Mouse (Mus musculus) left cerebral cortex, adult 6 months (tissue): ENCODE results near the gene Scgb2b19. TPM values are rescaled to one million over a fixed set of nuclear protein-coding genes. Genes with fewer than 3 reads are reported as not detected.

ENCODE experiments used
- long read RNA-seq, 2 experiments: library from polyadenylated mRNA; unstranded; transcript quantifications; one replicate each; pipeline ENCODE4 v2.0.0; 2019 to 2020
- polyA plus RNA-seq: library from polyadenylated mRNA; unstranded; fragments of <200 nt; fragmentation: Nextera tagmentation; gene quantifications from 2 replicates; pipeline ENCODE4 v1.2.3, GENCODE M21; 2021

Scgb2b19 gene
- not detected in 2 replicates for polyA plus RNA-seq
- long read RNA-seq, experiment 1, result 0 reads
- long read RNA-seq, experiment 2, result 0 reads

DNA sequence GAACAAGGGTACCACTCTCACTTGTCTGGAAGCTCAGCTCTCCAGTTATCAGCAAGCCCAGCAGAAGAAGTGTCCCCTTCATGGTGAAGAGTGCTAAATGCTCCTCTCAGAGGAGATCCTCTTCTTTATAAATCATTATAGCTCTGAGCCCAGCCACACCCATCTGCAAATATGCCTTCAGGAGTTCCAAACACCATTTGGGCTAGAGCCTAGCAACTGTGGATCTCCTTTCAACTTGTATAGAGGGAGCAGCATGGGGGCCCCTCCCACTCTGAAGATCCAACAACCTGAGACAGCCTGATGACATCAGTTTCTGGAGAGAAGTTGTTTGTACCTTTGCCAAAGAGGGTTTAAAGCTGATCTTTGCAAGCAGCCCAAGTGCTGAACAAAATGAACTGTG is at the start of gene Scgb2b19:
Gene Scgb2b19, minus strand, starts transcription at position 101 of the 400 bp plus-strand sequence.

GRCm38 (mm10) chr7:33286991-33287390 is 6.9 kb upstream of the Scgb2b19 start, which contains the start of gene Scgb1b19:
TSS of gene Scgb1b19 (plus strand) at chr7:33287291.

Other genes starting within 250 kb of the Scgb2b19 start
- gene Scgb2b17, start 223.8 kb downstream of the Scgb2b19 start, polyA plus RNA-seq, result not detected in 2 replicates
- not detected in 2 replicates for gene Scgb1b17, start 216.9 kb downstream of the Scgb2b19 start, polyA plus RNA-seq
- gene Scgb2b18, start 106.5 kb downstream of the Scgb2b19 start, polyA plus RNA-seq, result not detected in 2 replicates
- not detected in 2 replicates for gene Scgb1b18, start 94.8 kb downstream of the Scgb2b19 start, polyA plus RNA-seq
- not detected in 2 replicates for gene Scgb1b19, start 7.0 kb upstream of the Scgb2b19 start, polyA plus RNA-seq
- not detected in 2 replicates for gene Scgb2b20, start 86.0 kb upstream of the Scgb2b19 start, polyA plus RNA-seq
- gene Scgb1b20, start 92.9 kb upstream of the Scgb2b19 start, polyA plus RNA-seq, result not detected in 2 replicates
- not detected in 2 replicates for gene Scgb2b21, start 240.1 kb upstream of the Scgb2b19 start, polyA plus RNA-seq